Mouse (Mus musculus): Measurements from ENCODE around the gene Arhgap21. TPM values are rescaled to one million over a fixed set of nuclear protein-coding genes. Genes with fewer than 3 reads are reported as not detected.

The Arhgap21 gene
- total and polyA plus RNA-seq, 3 experiments: 18.1 to 74.5 (median 65.2) TPM

DNA sequence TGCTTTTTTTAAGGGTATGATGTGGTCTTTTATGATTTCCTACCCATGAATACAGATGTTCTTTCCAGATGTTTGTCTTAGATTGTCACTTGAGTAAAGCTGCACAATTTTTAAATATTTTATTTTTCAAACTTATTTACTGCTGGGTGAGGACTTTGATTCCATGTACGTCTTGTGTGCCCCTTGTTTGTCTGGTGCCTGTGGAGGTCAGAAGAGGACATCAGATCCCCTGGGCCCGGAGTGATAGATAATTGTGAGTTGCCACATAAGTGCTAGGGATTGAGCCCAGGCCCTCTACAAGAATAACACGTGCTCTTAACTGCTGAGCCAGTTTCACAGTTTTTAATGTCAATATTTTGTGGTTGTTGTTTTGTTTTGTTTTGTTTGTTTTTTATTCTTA, 19.1 kb upstream of the Arhgap21 start:
- no peaks in the 10 kb centered on the region for H3K36me3 ChIP-seq (ENCODE audit: control insufficient read depth, insufficient read depth, low read length)
- DNase-seq: no peak
- TF ChIP-seq CTCF (IDR thresholded peaks at IDR 0.05) (no peak), POLR2A (IDR thresholded peaks at IDR 0.05; ENCODE audit: insufficient read depth, low read depth, low read length) (no peak), EP300 (IDR thresholded peaks at IDR 0.05; ENCODE audit: insufficient read depth, low read depth, low read length) (no peak)
- H3K4me3 ChIP-seq: no peak overlapping the region
- no peaks in the 10 kb centered on the region for H3K79me2 ChIP-seq (replicated peaks; ENCODE audit: control insufficient read depth, insufficient read depth, low read length)
- H3K27me3 ChIP-seq (ENCODE audit: control insufficient read depth, insufficient read depth, low read length): no peaks in the 10 kb centered on the region
- no peaks in the 10 kb centered on the region; the same call in 1 of the 2 replicates for H3K4me1 ChIP-seq (ENCODE audit: control insufficient read depth, insufficient read depth, low read length)
- intact Hi-C loops (cut with DNase I): no loop called here
- 51% methylated on average over 3 of the region's 3 CpGs for WGBS
- H3K27ac ChIP-seq: no peak overlapping the region
- no peak overlapping the region for H3K9ac ChIP-seq (ENCODE audit: low read depth, low read length)

DNA sequence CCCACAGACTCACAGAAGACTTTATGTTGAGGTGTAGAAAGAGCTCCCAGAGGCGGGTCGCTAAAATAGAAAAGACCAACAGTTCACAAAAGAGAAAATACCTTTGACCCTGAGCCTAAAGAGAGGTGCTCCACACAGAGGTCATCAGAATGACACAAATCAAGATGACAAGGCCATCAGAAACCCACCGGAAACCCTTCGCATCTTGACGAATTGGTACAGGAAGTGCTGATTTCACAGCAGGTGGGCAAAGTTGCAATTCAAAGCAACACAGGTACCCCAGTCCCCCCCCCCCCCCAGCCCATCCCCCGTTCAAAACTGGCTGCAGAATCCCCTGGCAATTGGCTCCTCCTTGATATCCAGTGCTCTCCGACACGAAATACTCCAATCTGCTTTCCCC, 10.0 kb upstream of the Arhgap21 start:
- Histone ChIP-seq H3K36me3 (ENCODE audit: control insufficient read depth, insufficient read depth, low read length) (no peaks in the 10 kb centered on the region), H3K9ac (ENCODE audit: low read depth, low read length) (no peak overlapping the region), H3K79me2 (replicated peaks; ENCODE audit: control insufficient read depth, insufficient read depth, low read length) (no peaks in the 10 kb centered on the region), H3K27me3 (ENCODE audit: control insufficient read depth, insufficient read depth, low read length) (no peaks in the 10 kb centered on the region), H3K4me3 (no peak overlapping the region), H3K27ac (no peak overlapping the region), H3K4me1 (ENCODE audit: control insufficient read depth, insufficient read depth, low read length) (no peaks in the 10 kb centered on the region)
- intact Hi-C loops (cut with DNase I): no loop called here
- no peak for TF ChIP-seq POLR2A (IDR thresholded peaks at IDR 0.05; ENCODE audit: insufficient read depth, low read depth, low read length)
- no peak for TF ChIP-seq EP300 (IDR thresholded peaks at IDR 0.05; ENCODE audit: insufficient read depth, low read depth, low read length)
- TF ChIP-seq CTCF (IDR thresholded peaks at IDR 0.05): no peak
- WGBS: 76% methylated on average over 8 of the region's 8 CpGs
- DNase-seq: no peak

DNA sequence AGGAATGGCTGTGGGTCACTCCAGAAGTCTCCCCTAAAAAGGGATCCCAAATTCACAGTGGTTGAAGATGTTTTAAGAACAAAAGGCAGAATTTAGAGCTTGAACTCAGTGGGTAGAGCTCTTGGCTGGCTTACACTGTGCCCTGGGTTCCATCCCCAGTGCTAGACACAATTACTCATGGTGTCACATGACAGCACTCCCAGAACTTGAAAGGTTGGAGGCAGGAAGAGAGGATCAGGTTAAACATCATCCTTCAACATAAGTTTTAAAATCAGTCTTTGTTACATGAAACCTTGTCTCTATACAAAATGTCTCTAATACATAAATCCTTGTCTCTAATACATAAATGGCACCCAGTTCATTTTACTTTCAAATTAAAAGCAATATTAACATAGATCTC, 8.4 kb upstream of the Arhgap21 start:
- Histone ChIP-seq H3K4me1 (ENCODE audit: control insufficient read depth, insufficient read depth, low read length) (peaks cover 1% of the 10 kb centered on the region; the same call in 1 of the 2 replicates), H3K4me3 (no peak overlapping the region), H3K79me2 (replicated peaks; ENCODE audit: control insufficient read depth, insufficient read depth, low read length) (no peaks in the 10 kb centered on the region), H3K27me3 (ENCODE audit: control insufficient read depth, insufficient read depth, low read length) (no peaks in the 10 kb centered on the region), H3K27ac (no peak overlapping the region), H3K36me3 (ENCODE audit: control insufficient read depth, insufficient read depth, low read length) (no peaks in the 10 kb centered on the region), H3K9ac (ENCODE audit: low read depth, low read length) (no peak overlapping the region)
- TF ChIP-seq CTCF (IDR thresholded peaks at IDR 0.05) (no peak), POLR2A (IDR thresholded peaks at IDR 0.05; ENCODE audit: insufficient read depth, low read depth, low read length) (no peak), EP300 (IDR thresholded peaks at IDR 0.05; ENCODE audit: insufficient read depth, low read depth, low read length) (no peak)
- intact Hi-C loops (cut with DNase I): loop anchor here (2.0 kb wide), 1 partner anchor 26 kb away; no protein-coding TSS in a partner anchor
- no peak for DNase-seq

DNA sequence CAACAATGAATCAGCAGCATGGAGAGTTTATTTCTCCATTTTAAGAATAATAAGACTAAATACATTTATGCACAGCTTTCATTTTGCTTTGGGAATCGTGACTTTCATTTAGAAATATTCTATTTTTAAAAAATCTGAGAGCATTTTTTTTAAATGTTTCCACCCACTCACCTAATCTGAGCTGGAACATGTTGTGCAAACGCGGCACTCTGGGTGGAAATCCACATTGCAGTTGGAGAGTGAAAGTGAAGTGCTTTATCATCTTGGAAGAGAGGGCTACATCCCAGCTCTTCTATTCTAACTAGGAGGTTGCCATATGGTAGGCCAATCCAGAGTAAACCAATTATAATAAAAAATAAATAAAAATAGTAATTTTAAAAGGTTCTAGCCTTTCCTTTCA, 4.8 kb upstream of the Arhgap21 start:
- H3K36me3 ChIP-seq (ENCODE audit: control insufficient read depth, insufficient read depth, low read length): no peaks in the 10 kb centered on the region
- TF ChIP-seq EP300 (IDR thresholded peaks at IDR 0.05; ENCODE audit: insufficient read depth, low read depth, low read length) (no peak), CTCF (IDR thresholded peaks at IDR 0.05) (no peak), POLR2A (IDR thresholded peaks at IDR 0.05; ENCODE audit: insufficient read depth, low read depth, low read length) (no peak)
- H3K4me1 ChIP-seq (ENCODE audit: control insufficient read depth, insufficient read depth, low read length): peaks cover 1% of the 10 kb centered on the region
- no peak overlapping the region for H3K4me3 ChIP-seq
- 39% methylated on average over 3 of the region's 3 CpGs for WGBS
- no peak overlapping the region for H3K9ac ChIP-seq (ENCODE audit: low read depth, low read length)
- H3K27me3 ChIP-seq (ENCODE audit: control insufficient read depth, insufficient read depth, low read length): no peaks in the 10 kb centered on the region
- no peak for DNase-seq
- H3K79me2 ChIP-seq (replicated peaks; ENCODE audit: control insufficient read depth, insufficient read depth, low read length): no peaks in the 10 kb centered on the region
- peak overlapping the region; percentile 89 for H3K27ac ChIP-seq
- intact Hi-C loops (cut with DNase I): loop anchor here (5.0 kb wide), 1 partner anchor 59 kb away; no protein-coding TSS in a partner anchor

DNA sequence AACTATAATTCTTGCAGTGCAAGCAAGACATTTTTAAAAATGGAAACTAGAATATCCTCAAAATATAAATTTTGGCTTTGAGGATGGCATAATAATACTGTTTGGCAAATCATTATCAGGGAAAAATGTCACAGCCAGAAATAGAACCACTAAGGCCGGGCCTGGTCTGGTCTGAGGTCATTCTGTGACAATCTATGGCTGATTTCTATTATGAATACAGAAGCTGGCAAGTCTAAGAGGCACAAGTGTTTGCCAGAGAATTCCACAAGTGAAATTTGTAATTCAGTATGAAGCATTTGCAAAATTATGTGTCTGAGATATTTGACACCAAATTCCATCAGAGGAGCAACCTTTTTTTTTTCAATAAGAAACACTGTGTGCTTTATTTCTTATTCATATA, 3.5 kb upstream of the Arhgap21 start:
- DNase-seq: no peak
- H3K27me3 ChIP-seq (ENCODE audit: control insufficient read depth, insufficient read depth, low read length): no peaks in the 10 kb centered on the region
- no peak for TF ChIP-seq EP300 (IDR thresholded peaks at IDR 0.05; ENCODE audit: insufficient read depth, low read depth, low read length)
- no peak for TF ChIP-seq POLR2A (IDR thresholded peaks at IDR 0.05; ENCODE audit: insufficient read depth, low read depth, low read length)
- TF ChIP-seq CTCF (IDR thresholded peaks at IDR 0.05): no peak
- peak overlapping the region; percentile 89 for H3K27ac ChIP-seq
- H3K4me1 ChIP-seq (ENCODE audit: control insufficient read depth, insufficient read depth, low read length): peaks cover 1% of the 10 kb centered on the region
- H3K79me2 ChIP-seq (replicated peaks; ENCODE audit: control insufficient read depth, insufficient read depth, low read length): no peaks in the 10 kb centered on the region
- no peak overlapping the region for H3K4me3 ChIP-seq
- no peaks in the 10 kb centered on the region for H3K36me3 ChIP-seq (ENCODE audit: control insufficient read depth, insufficient read depth, low read length)
- H3K9ac ChIP-seq (ENCODE audit: low read depth, low read length): no peak overlapping the region
- intact Hi-C loops (cut with DNase I): loop anchor here (5.0 kb wide), 1 partner anchor 60 kb away; no protein-coding TSS in a partner anchor
- 16% methylated on average over 1 of the region's 1 CpGs for WGBS

DNA sequence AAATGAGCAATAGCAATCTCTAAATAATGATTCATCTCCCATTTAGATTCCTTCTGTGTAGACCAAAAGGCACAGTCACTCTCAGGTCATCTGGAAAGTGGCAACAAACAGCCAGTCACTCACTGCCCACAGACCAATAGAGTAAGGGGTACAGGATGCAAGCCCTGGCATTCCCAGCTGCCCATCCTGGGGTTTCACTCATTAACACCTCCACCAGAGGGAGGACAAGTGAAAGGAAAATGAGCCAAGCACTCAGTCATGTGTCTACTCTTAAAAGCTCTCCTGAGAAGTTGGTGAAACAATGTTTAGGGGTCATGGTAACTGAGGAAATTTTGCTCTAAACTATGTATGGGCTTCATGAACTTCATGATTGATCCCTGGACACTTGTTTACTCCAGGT, 2.9 kb upstream of the Arhgap21 start:
- Histone ChIP-seq H3K36me3 (ENCODE audit: control insufficient read depth, insufficient read depth, low read length) (no peaks in the 10 kb centered on the region), H3K27me3 (ENCODE audit: control insufficient read depth, insufficient read depth, low read length) (no peaks in the 10 kb centered on the region), H3K4me3 (no peak overlapping the region), H3K9ac (ENCODE audit: low read depth, low read length) (peak overlapping the region; percentile 28; the same call in 1 of the 2 replicates), H3K27ac (peak overlapping the region; percentile 89), H3K4me1 (ENCODE audit: control insufficient read depth, insufficient read depth, low read length) (peaks cover 1% of the 10 kb centered on the region), H3K79me2 (replicated peaks; ENCODE audit: control insufficient read depth, insufficient read depth, low read length) (no peaks in the 10 kb centered on the region)
- DNase-seq: peak in 1 of 2 experiments; percentile 32
- TF ChIP-seq POLR2A (IDR thresholded peaks at IDR 0.05; ENCODE audit: insufficient read depth, low read depth, low read length): no peak
- TF ChIP-seq EP300 (IDR thresholded peaks at IDR 0.05; ENCODE audit: insufficient read depth, low read depth, low read length): 0 out of 2 replicates have a peak, but pooled peaks have one; percentile 44
- peak; percentile 63 for TF ChIP-seq CTCF (IDR thresholded peaks at IDR 0.05)
- intact Hi-C loops (cut with DNase I): loop anchor here (5.0 kb wide), 1 partner anchor 61 kb away; no protein-coding TSS in a partner anchor
